Mouse (Mus musculus): Measurements from ENCODE around the gene Mmab.
A peak's percentile ranks its signal among the peaks of the same experiment; 100 is the strongest.

Gene Mmab

DNA sequence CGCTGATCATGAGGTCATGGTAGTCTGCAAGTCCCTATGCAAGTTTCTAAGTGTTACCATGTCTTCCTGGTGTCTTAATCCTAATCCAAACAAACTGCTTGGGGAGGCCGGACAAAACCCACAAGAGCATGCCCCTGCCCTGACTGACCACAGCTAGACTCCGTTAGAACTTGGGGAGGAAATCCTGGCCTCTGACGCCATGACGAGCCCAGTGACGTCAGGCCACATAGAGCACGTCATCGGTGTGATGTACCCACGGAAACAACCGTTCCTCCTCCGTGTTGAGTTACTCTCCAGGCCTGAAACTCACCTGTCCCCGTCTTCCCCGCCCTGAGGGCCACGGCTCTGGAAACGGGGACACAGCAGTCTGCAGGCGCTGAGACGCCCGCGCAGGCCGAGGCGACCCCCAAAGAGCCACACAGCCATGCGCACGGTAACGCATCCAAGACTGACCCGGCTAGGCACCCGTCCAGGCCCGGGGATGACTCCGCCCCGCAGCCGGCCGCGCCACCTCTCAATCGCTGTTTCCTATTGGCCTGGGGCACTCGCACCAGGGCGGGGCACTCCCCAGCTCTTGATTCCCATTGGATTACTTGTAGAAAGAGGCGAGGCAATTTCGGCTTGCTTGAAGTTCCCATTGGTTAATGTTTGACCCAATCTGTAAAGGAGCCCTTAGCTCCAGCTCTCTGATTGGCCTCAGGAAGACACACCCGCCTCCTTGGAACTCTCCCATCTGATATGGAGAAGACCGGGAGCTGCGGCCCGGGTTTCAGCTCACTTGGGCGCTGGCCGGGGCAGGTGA is at the start of gene Mmab, which contains the start of gene Mvk:
Gene Mmab, minus strand, starts transcription at position 495 of the 802 bp plus-strand sequence.
Gene Mvk, plus strand, starts transcription at position 704 of the 802 bp plus-strand sequence.
- DNase-seq: peak; percentile 95

DNA sequence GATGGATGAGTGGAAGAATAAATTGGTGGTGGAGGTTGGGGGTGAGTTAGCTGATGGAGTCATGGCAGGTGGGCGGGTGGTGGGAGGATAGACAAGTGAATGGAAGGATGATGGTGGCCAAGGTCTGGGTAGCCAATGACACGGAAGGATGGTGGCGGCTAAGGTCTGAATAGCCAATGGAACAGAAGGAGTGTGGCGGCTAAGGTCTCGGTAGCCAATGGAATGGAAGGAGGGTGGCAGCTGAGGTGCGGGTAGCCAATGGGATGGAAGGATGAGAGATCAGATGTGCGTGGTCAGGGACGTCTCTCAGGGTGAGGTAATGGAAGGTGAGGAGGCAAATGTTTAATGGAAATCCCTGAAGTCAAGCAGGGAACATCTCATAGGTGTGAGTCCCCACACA is 46.4 kb upstream of the Mmab start:
- no peak for DNase-seq

GRCm38 (mm10) chr5:114489570-114489969 is 45.7 kb upstream of the Mmab start:
- DNase-seq: no peak

GRCm38 (mm10) chr5:114485685-114486084 is 41.8 kb upstream of the Mmab start:
- no peak for DNase-seq

GRCm38 (mm10) chr5:114482587-114483011 is 38.7 kb upstream of the Mmab start:
- DNase-seq: peak; percentile 16

DNA sequence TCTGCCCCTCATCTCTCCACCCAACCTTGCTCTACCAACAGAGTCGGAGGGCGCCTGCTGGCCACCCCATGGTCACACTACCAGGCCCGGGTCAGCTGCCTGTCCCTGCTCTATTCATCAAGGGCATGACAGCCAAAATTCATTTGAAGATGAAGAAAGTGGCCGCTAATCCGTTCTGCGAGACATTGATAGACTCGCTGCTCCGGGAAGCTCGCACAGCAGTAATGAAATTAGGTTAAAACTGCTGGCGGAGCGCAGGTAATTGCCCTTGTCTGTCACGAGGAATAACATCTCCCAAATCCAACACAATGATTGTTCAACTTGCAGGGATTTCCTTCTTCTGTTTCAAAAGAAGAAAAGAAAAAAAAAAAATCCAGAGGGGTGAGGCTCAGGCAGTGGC is 34.4 kb upstream of the Mmab start:
- DNase-seq: no peak

- DNase-seq: no peak
Observed at GRCm38 (mm10) chr5:114474741-114475491, 31.1 kb upstream of the Mmab start.

DNA sequence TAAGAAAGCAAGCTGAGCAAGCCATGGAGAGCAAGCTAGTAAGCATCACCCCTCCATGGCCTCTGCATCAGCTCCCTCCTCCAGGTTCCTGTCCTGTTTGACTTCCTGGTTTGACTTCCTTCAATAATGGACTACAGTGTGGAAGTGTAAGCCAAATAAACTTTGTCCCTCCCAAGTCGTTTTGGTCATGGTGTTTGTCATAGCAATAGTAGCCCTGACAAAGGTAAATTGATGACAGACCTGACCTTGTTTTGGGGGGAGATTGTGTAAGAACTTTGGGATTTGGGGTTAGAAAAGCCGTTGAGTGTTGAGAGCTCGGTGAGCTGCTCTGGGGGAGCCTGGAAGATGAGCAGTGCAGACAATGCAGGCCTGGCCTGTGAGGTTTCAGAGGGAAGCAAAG is 26.5 kb upstream of the Mmab start:
- no peak for DNase-seq

DNA sequence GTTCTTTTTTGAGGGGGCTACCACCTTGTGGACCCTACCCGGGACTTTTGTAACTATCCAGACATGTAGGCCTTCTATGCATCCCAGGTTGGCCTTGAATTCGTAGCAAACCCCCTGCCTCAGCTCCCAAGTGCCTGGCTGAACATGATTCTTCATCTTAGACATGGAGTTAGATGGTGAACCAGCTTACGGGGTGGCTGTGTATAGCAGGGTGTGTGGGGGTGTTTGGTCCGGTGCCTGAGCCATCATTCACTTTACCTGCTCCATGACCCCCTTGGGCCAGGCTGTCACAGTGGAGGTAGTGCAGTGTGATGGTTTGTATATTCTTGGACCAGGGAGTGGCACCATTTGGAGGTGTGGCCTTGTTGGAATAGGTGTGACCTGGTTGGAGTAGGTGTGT is 24.1 kb upstream of the Mmab start:
- no peak for DNase-seq

DNA sequence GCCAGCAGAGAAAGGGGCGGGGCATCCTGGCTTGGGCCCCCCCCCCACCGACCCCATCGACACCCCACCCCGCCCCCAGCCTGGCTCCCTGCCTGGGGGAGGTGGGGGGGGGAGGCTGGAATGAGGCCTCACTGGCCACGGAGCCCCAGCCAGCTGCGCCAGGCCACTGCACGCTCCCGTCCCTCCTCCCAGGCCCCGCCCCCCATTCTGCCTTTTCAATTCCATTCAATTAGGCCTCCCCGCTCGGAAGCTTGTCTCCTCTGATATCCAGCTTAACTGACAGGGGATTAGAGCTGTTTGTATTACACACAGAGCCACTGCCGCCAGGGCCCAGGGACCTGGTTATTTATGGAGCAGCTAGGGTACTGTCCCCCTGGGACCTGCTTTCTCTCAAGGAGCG is 23.6 kb upstream of the Mmab start:
- DNase-seq: peak; percentile 76

DNA sequence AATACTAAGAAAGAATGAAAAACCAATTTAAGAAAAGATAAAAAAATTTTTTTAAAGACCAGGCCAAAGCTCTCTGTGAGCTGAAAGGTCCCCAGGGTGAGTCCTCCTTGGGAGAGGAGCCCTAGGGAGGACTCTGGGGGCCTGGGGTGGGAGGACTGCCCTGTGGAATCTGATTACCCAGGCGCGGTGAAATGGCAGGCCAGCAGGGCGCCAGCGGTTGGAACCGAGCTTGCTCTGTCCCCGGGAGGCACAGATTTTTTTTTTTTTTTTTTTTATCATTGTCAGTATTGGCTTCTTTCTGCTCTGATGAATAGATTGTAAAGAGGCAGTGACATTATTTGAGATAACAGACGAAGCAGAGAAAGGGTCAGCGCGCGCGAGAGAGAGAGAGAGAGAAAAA is 23.2 kb upstream of the Mmab start:
- DNase-seq: no peak

GRCm38 (mm10) chr5:114465641-114466040 is 21.8 kb upstream of the Mmab start:
- DNase-seq: no peak

GRCm38 (mm10) chr5:114464561-114464960 is 20.7 kb upstream of the Mmab start:
- DNase-seq: no peak

DNA sequence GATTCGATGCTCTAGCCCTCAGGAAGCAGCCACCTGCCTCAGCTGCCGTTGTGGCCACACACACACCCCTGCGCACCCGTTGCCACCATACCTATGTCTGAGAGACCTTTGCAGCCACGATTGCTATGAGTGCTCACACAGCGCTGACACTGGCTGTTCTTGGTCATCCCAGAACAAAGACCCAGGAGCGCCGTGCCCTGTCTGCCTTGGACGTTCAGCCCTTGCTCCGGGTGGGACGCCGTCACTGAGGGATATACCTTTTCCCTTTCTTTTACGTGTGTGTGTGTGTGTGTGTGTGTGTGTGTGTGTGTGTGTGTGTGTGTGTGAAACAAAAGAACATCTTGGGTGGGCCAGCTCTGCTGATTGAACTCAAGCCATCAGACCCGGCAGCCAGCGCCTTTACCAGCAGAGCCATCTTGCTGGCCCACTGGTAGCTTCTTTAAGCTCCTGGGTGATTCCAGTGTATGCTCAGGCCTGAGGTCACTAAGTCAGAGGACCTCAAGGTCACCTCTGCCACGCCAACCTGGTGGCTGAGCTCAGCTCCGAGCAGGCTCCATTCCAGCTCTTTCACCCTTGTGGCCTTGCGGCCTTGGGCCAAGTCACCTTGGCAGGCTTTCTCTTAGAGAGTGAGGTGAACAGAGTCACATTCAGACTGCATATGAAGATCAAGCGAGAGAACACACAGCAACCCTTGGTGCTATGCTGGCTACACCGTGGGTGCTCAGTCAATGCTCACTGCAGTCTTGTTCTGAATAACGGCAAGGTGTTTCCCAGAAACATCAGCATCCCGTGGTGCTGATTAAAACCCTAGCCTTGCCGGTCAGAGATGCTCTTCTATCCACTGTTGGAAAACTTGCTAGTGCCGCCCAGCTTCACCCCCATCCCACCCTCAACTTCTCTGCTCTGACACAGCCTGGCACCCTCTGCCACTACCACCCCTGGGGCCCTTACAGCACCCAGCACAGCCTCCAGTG is 18.5 kb upstream of the Mmab start:
- no peak for DNase-seq

GRCm38 (mm10) chr5:114461238-114461637 is 17.4 kb upstream of the Mmab start:
- peak; percentile 79 for DNase-seq

DNA sequence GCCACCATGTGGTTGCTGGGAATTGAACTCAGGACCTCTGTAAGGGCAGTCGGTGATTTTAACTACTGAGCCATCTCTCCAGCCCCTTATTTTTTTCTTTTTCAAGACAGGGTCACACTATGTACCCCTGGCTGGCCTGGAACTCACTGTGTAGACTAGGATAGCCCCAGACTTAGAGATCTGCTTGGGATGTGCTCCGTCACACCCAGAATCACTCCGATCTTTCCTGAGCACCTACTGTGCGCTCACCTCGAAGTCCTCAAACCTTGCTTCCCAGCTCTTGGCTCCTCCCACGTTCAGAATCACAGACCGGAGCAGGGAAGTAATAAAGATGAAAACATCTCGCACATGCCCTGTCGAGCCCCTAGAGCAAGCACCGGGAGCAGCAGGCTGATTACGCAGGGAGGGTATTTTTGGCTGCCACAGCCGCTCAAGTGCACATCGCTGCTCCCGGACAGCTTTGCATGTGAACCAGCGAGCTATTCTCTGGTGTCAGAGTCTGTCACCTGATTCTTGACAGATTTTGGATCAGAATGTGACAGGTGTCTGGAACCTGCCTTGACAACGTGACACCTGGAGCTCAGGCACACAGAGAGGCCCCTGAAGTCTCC is 13.2 kb upstream of the Mmab start:
- DNase-seq: no peak

DNA sequence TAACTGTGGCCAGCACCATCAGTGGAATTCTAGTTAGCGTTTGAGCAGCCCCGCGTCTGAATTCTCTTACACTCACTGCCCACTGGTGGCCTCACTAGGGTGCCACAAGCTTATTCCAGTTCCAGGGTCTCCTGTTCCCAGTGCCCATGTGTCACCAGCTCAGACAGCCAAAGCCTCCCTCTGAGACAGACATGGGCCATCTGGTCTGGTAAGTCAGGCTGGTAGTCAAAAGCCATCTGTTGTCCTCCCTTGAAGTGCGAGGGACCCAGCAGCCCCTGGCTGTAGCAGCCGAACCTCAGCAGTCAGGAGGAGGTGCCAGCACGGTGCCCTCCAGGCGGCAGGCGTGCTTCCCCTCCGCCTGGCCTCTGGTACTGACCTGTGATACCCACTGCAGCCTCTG is 12.4 kb upstream of the Mmab start:
- DNase-seq: no peak

DNA sequence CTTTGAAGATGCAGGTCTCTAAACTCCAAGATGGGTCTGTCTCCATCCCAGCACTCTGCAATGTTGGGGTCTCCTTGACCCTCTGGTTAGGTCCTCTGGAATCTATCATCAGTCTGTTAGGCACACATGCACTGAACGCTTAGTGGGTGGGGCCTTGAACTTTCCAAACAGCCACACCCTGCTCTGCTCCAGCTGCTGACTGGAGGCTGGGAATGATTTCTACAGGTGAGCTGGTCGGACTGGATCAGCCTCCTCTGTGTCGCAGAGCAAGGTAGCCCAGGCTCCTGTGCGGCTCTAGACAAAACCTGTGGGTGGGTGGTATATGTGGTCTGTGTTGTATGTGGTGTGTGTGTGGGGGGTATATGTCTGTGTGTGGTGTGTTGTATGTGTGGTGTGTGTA is 5.2 kb upstream of the Mmab start:
- no peak for DNase-seq

- no peak for DNase-seq
Observed at GRCm38 (mm10) chr5:114444368-114444692, 470 bp upstream of the Mmab start.

- no peak for DNase-seq
Observed at GRCm38 (mm10) chr5:114435588-114435987, 8.3 kb downstream of the Mmab start.

GRCm38 (mm10) chr5:114434359-114434758 is 9.5 kb downstream of the Mmab start:
- no peak for DNase-seq

GRCm38 (mm10) chr5:114429781-114430180 is 14.1 kb downstream of the Mmab start:
- DNase-seq: no peak

GRCm38 (mm10) chr5:114428621-114429020 is 15.2 kb downstream of the Mmab start:
- no peak for DNase-seq

All from liver (tissue).